Mouse (Mus musculus) heart, embryonic 10.5 days (tissue): ENCODE measurements at regions not wholly inside any gene's neighbourhood (a gene's known extent, or its start where the extent isn't known, plus 50 kb on each side); places are given as distances from the start of the nearest gene placed in this dataset.
"Not testable (repeated sequence)": the region's sequence is repeated elsewhere in the genome, so short reads cannot be mapped to it uniquely, and the experiment has no call there.

Experiments
- DNase-seq: peaks from one replicate; pipeline ENCODE4 v3.0.0-alpha.2; 2017; ENCODE audit warnings: low spot score
- H3K27ac ChIP-seq: fragments of 300-500 bp; sonication (generic); 2 replicates; pipeline ENCODE4 v1.5.1; 2016; ENCODE audit warnings: mild to moderate bottlenecking
- H3K27me3 ChIP-seq: fragments of 300-500 bp; sonication (generic); 2 replicates; pipeline ENCODE4 v1.6.1; 2016; ENCODE audit warnings: mild to moderate bottlenecking; ENCODE audit not compliant: poor library complexity, insufficient read depth, severe bottlenecking
- H3K36me3 ChIP-seq: fragments of 300-500 bp; sonication (generic); 2 replicates; pipeline ENCODE4 v1.6.1; 2016; ENCODE audit warnings: mild to moderate bottlenecking, moderate library complexity
- H3K4me1 ChIP-seq: fragments of 300-500 bp; sonication (generic); 2 replicates; pipeline ENCODE4 v1.6.1; 2016; ENCODE audit warnings: mild to moderate bottlenecking
- H3K4me3 ChIP-seq: fragments of 300-500 bp; sonication (generic); 2 replicates; pipeline ENCODE4 v1.5.1; 2016; ENCODE audit warnings: mild to moderate bottlenecking, moderate library complexity
- H3K9me3 ChIP-seq: fragments of 300-500 bp; sonication (generic); 2 replicates; pipeline ENCODE4 v1.6.1; 2016; ENCODE audit warnings: mild to moderate bottlenecking, moderate library complexity
- WGBS: fragments of 180-500 bp; shearing (Covaris S2); methylation state at CpG from one replicate; pipeline ENCODE4 v1.1.7; 2016; 5-methylcytosine and 5-hydroxymethylcytosine counted together

DNA sequence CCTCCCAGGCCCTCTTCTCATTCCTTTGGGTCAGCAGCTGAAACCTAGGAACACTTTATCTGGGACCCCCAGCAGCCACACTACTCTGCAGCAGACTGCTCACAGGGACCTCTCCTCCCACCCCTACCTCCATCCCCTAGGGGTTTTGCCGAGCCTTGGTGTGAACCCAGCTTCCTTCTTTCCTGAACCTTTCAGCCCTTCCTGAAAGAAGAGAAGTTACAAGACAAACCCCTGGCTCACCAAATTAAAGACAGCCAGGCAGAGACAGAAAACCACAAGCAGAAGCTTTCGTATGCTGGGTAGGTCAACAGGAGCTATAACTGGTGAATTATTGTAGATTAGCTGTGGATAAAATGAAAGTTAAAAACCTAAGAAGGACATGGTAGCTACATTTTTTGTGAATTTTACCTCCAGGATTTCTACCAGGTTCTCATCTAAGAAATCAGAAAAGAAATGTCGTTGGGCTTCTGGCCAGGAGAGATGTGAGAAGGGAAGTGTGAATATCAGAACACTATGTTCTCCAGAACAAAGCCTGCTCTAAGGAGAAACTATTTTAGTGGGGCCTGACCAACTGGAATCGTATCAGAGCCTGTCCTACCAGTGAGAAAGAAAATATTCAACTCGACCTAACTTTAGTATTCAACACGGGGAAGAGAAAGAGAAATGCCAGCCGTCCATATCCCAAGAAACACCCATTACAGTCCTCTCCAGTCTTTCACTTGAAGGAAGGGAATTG, 147.4 kb downstream of the Snx18 start:
- no peak overlapping the region for H3K27ac ChIP-seq
- no peak overlapping the region for H3K4me3 ChIP-seq
- H3K9me3 ChIP-seq: no peaks in the 10 kb centered on the region
- WGBS: 68% methylated on average over 7 of the region's 7 CpGs
- 0 out of 2 replicates have a peak, but pooled peaks cover 10% of the 10 kb centered on the region for H3K4me1 ChIP-seq
- no peak for DNase-seq
- H3K36me3 ChIP-seq: no peaks in the 10 kb centered on the region
- H3K27me3 ChIP-seq: no peaks in the 10 kb centered on the region

DNA sequence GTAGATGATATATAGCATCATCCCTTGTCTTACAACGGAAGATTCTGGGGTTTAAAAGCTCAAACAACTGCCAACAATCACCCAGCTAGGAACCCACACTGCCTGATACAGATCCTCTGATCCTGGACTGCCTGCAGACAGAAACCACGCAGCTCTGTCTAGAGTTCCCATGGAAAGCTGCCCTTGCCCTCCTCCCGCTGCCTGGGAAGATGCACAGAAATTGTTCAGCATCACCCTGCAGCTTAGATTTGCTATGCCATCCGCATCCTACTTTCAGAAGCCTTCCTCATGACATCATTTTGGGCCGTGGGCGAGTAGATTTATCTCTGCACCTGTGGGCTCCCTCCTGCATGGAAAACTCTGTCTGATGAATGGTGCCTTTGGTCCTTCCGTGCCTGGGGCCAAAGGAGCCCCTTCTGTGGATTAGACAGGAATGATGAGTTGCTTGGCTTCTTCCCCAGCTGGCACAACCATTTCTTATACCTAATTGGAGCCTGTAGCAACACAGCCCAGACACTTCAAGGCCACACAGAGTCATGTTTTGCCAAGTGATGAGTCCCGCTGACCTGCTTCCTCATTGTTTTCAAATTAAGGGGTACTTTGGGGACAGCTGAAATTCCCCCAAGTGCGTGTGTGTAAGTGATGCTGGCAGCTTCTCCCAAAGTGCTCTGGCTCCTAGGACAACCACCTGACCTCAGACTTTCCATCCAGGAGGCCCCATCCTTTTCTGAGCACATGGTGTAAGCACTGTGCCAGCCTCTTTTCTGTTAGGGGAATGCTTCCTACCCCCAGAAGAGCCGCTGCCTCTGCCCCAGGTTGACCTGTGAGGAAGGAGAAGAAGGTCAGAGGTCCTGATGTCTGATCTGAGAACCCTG, 153.9 kb downstream of the Snx18 start:
- WGBS: 80% methylated on average over 10 of the region's 10 CpGs
- no peaks in the 10 kb centered on the region for H3K9me3 ChIP-seq
- H3K4me3 ChIP-seq: no peak overlapping the region
- no peak for DNase-seq
- H3K27me3 ChIP-seq: no peaks in the 10 kb centered on the region
- H3K4me1 ChIP-seq: 0 out of 2 replicates have a peak, but pooled peaks cover 10% of the 10 kb centered on the region
- H3K27ac ChIP-seq: no peak overlapping the region
- no peaks in the 10 kb centered on the region for H3K36me3 ChIP-seq

DNA sequence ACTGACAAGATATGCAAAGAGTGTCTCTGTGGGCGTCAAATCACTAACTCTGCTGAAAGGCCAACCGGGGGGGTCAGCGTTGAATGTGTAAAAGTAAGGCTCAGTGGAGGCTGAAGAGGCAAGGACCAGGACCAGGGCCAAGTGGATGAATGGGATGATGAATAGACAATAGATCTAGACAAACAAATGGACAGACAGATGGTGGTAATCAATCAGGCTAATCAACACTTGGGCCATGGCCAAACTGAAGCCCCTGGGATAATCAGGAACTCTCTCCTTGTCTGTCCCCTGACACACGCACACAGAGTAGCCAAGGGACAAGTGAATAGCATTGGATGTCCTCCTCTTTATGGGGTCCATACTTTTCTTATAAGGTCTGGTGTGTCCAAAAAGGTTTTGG, 154.9 kb downstream of the Snx18 start:
- no peak overlapping the region for H3K27ac ChIP-seq
- no peaks in the 10 kb centered on the region for H3K27me3 ChIP-seq
- no peaks in the 10 kb centered on the region for H3K36me3 ChIP-seq
- no peak for DNase-seq
- no peak overlapping the region for H3K4me3 ChIP-seq
- H3K9me3 ChIP-seq: no peaks in the 10 kb centered on the region
- WGBS: 68% methylated on average over 4 of the region's 4 CpGs
- H3K4me1 ChIP-seq: 0 out of 2 replicates have a peak, but pooled peaks cover 7% of the 10 kb centered on the region

DNA sequence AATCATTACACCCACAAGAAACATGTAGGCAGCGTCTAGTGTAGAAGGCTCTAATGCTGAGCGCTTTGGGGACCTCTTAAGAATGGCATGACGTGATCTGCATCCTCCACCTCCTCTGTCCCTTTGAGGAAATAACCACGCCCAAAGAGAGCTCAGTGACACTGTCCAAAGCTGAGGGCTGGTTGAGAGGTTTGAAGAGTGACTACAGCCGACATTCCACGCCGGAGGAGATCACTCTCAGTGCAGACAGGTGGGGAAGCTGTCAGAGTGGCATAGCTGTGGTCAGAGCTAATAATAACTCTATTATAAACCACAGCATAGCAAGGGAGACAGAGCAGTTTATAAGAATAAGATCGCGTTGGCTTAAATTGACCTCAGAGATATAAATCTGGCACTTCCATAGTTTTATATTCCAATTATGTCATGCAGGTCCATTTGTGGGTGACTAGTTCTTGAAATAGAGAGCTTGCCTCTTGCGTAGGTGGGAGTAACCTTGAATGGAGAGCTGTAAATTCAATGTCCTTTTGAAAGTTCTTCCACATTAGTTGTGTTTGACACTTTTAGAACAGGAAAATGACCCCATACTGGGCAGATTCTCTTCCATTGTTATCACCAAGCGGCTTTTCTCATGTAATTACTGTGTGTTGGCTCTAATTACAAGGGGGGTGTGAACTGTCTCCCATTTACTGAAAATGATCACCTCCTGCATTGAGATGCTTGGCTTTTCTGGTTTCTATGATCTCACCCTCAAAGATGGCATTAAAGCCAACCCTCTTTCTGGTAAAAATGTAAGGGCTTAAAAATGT, 161.7 kb downstream of the BC067074 start:
- peak; percentile 85 for DNase-seq
- Histone ChIP-seq H3K4me3 (no peak overlapping the region), H3K27me3 (no peaks in the 10 kb centered on the region), H3K4me1 (peaks cover 10% of the 10 kb centered on the region; the same call in 1 of the 2 replicates), H3K36me3 (no peaks in the 10 kb centered on the region), H3K27ac (no peak overlapping the region), H3K9me3 (no peaks in the 10 kb centered on the region)
- 41% methylated on average over 11 of the region's 11 CpGs for WGBS

DNA sequence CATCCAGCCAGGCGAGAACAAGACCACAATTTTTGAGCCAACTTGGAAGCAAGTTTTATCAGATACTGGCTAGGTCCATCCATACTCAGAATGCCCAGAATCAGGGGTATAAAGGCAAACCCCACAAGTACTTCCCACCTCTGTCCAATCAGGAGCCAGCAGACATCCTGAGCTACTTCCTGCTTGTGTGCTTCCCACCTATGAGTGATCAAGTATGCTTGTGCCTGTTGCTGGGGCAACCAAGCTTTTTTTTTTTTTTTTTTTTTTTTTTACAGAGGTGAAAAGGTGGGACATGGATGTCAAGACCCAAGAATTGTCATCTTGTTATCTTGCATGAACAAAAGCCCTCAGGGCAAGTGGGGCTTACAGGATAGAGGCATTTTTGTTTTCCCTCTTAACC, 155.4 kb downstream of the BC067074 start:
- Histone ChIP-seq H3K27me3 (no peaks in the 10 kb centered on the region), H3K27ac (no peak overlapping the region), H3K4me3 (no peak overlapping the region), H3K9me3 (no peaks in the 10 kb centered on the region), H3K4me1 (peaks cover 4% of the 10 kb centered on the region; the same call in 1 of the 2 replicates), H3K36me3 (no peaks in the 10 kb centered on the region)
- 97% methylated on average over 1 of the region's 1 CpGs for WGBS
- DNase-seq: no peak

DNA sequence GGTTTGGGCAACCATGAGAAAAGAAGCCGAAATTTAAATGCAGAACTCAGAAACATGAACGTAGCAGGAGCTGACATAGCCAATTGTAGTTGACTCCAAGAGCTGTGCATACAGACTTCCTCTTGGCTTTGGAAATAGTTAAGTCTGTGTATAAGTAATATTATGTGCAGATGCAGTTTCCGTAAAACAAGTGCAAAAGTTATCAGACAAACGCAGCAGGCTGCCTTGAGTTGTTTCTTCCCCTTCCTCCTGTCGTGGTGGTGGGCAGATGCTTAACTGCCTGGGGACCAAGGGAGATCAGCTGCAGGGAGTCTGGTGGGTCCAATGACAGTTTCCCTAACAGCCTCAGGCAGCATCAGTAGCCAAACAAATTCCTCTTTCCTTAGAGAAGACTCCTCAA, 153.3 kb downstream of the BC067074 start:
- no peak overlapping the region for H3K4me3 ChIP-seq
- no peaks in the 10 kb centered on the region for H3K9me3 ChIP-seq
- no peaks in the 10 kb centered on the region for H3K36me3 ChIP-seq
- WGBS: 70% methylated on average over 5 of the region's 5 CpGs
- H3K4me1 ChIP-seq: peaks cover 19% of the 10 kb centered on the region; the same call in 1 of the 2 replicates
- no peak for DNase-seq
- H3K27me3 ChIP-seq: no peaks in the 10 kb centered on the region
- no peak overlapping the region for H3K27ac ChIP-seq

DNA sequence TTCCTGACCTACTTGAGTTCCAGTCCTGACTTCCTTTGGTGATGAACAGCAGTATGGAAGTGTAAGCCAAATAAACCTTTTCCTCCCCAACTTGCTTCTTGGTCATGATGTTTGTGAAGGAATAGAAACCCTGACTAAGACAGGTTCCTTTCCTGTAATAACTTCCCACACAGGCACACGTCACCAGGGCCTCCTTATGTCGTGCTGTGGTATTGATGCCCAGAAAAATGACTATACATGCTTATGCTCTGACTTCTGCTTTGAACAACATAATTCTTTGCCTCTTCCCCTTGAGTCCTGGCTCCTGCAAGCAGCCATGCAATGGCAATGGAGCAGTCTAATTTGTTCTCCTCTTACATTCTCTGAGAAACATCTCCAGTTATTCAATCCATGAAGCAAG, 151.5 kb downstream of the BC067074 start:
- peaks cover 28% of the 10 kb centered on the region for H3K4me1 ChIP-seq
- not testable (repeated sequence) for H3K9me3 ChIP-seq, H3K36me3 ChIP-seq, H3K27ac ChIP-seq, H3K4me3 ChIP-seq, H3K27me3 ChIP-seq, DNase-seq
- 82% methylated on average over 2 of the region's 2 CpGs for WGBS

DNA sequence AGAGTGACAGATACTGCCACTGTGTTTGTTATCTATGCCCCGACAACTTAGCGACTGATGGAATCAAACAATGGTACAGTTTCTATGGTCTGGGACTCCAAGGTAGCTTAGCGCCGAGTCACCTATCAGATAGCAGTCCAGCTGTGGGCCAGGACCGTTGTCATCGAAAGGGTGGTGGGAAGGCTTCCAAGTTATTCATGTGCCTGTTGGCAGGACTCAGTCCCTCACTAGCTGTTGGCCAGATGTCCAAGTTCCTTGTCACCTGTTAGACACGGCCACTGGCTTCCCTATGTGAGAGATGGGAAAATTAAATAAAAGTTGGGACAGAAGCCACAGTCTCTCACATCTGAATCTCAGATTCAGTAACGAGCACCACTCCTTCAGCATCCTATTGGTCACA, 150.1 kb downstream of the BC067074 start:
- Histone ChIP-seq H3K4me1 (peaks cover 42% of the 10 kb centered on the region), H3K36me3 (no peaks in the 10 kb centered on the region), H3K27ac (no peak overlapping the region), H3K4me3 (no peak overlapping the region), H3K27me3 (no peaks in the 10 kb centered on the region), H3K9me3 (no peaks in the 10 kb centered on the region)
- 69% methylated on average over 8 of the region's 8 CpGs for WGBS
- DNase-seq: no peak

DNA sequence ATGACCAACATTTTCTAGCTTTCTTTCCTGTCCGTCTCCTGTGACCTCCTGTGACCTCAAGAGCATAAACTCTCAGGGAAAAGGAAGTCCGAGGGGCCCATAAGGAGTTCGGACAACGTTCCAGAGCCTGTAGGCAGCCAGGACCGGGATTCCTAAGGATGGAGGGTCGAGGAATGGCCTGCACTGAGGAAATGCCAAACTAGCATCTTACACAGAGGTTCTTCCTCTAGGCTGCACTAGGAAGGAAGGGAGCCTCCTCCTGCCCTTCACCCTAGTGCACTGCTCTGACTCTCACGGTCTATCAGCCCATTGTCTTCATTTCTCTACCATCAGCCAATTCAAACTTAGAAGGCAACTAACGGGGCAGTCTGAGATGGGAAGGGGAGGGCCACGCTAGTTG, 149.2 kb downstream of the BC067074 start:
- H3K27ac ChIP-seq: no peak overlapping the region
- no peaks in the 10 kb centered on the region for H3K27me3 ChIP-seq
- peaks cover 42% of the 10 kb centered on the region for H3K4me1 ChIP-seq
- no peak overlapping the region for H3K4me3 ChIP-seq
- H3K36me3 ChIP-seq: no peaks in the 10 kb centered on the region
- 55% methylated on average over 9 of the region's 9 CpGs for WGBS
- H3K9me3 ChIP-seq: no peaks in the 10 kb centered on the region
- DNase-seq: peak; percentile 80

DNA sequence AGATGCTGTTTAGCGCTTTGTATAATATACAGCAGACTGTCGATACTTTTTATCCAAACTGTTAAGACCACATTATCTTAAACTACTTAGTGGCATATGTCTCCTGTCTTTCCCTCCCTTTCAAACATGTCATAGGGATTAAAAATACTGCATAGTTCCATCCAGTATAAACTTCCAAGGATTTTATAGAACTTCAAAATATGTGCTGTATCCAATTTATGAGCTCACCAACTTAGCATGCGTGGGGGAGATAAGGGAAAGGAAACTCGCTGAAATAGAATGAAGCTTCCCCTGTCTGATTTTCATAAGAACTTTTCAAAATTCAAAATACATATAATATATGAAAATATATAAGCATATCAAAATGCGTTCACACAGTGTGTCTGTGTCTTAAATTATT, 147.2 kb downstream of the BC067074 start:
- WGBS: 73% methylated on average over 5 of the region's 5 CpGs

DNA sequence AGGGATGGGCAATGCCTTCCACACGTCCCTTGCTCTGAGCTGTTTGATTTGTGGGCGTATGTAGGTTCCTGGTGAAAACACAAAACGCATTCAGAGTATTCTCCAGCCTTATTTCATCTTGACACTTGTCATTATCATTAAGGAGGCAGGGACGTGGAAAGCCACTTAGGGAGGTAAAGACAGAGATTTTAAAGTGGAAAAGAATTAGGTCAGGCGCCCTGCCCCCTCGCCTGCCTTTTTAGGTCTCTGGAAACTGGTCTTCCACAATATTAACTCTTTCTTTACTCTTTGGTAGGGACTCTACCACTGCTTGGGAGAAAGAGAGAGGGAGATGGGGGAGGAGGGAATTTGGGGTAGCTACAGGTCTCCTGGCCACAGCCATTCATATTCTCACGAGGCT, 146.6 kb downstream of the BC067074 start:
- DNase-seq: no peak
- Histone ChIP-seq H3K4me3 (no peak overlapping the region), H3K36me3 (no peaks in the 10 kb centered on the region), H3K9me3 (no peaks in the 10 kb centered on the region), H3K4me1 (peaks cover 38% of the 10 kb centered on the region), H3K27ac (peak overlapping the region; percentile 56; the same call in 1 of the 2 replicates), H3K27me3 (no peaks in the 10 kb centered on the region)
- WGBS: 26% methylated on average over 7 of the region's 7 CpGs

More for the DNA sequence above, 147.2 kb downstream of the BC067074 start:
- no peaks in the 10 kb centered on the region for H3K36me3 ChIP-seq
- peaks cover 38% of the 10 kb centered on the region for H3K4me1 ChIP-seq
- H3K27ac ChIP-seq: no peak overlapping the region; the same call in 1 of the 2 replicates
- DNase-seq: no peak
- no peak overlapping the region for H3K4me3 ChIP-seq
- no peaks in the 10 kb centered on the region for H3K27me3 ChIP-seq
- no peaks in the 10 kb centered on the region for H3K9me3 ChIP-seq

DNA sequence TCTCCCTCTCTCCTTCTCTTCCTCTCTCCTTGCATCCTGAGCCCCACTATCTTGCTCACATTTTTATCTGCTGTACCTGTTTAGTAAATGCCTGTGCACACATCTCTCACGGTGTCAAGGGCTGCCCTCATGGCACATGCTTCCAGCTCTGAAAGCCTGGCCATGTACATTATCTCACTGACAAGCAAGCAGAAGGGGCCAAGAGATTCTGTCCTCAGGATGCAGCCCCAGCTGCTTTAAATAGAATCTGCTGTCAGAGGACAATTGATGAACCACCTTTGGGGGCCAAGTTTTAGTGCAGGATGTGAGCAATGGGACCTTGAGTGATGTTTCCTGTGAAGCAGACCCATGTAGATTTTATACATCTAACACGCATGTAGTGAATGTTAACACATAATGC, 145.9 kb downstream of the BC067074 start:
- Histone ChIP-seq H3K27ac (peak overlapping the region; percentile 26; the same call in 1 of the 2 replicates), H3K4me1 (peaks cover 38% of the 10 kb centered on the region), H3K4me3 (no peak overlapping the region), H3K27me3 (no peaks in the 10 kb centered on the region), H3K36me3 (no peaks in the 10 kb centered on the region), H3K9me3 (no peaks in the 10 kb centered on the region)
- no peak for DNase-seq
- 45% methylated on average over 2 of the region's 2 CpGs for WGBS
